Mouse (Mus musculus) G1E-ER4 (cell line): ENCODE data around the gene Cdt1. TPM values are rescaled to one million over a fixed set of nuclear protein-coding genes. Genes with fewer than 3 reads are reported as not detected.

Experiments
- GATA1 ChIP-seq: IDR thresholded peaks from one replicate; pipeline ENCODE4 v1.8.0; 2012; ENCODE audit warnings: low read length, inconsistent platforms
- polyA plus RNA-seq: library from polyadenylated mRNA; stranded (reverse); fragments of >175 nt; gene quantifications from 2 replicates; pipeline ENCODE4 v1.2.3, GENCODE M21; 2012

Gene Cdt1
- polyA plus RNA-seq, 1 experiment = 305 TPM

GRCm38 (mm10) chr8:122577116-122577515, 9.3 kb downstream of the Cdt1 start:
- TF ChIP-seq GATA1 = no peak

- TF ChIP-seq GATA1 = no peak
Measured at GRCm38 (mm10) chr8:122579196-122579595, 11.4 kb downstream of the Cdt1 start.

GRCm38 (mm10) chr8:122580926-122581325, 13.1 kb downstream of the Cdt1 start:
- no peak for TF ChIP-seq GATA1

- no peak for TF ChIP-seq GATA1
Measured at GRCm38 (mm10) chr8:122584981-122585380, 17.2 kb downstream of the Cdt1 start.

- TF ChIP-seq GATA1 = no peak
Measured at GRCm38 (mm10) chr8:122585411-122585891, 17.6 kb downstream of the Cdt1 start.

- no peak for TF ChIP-seq GATA1
Measured at GRCm38 (mm10) chr8:122586171-122586570, 18.4 kb downstream of the Cdt1 start.

GRCm38 (mm10) chr8:122586749-122587148, 18.9 kb downstream of the Cdt1 start:
- TF ChIP-seq GATA1 = no peak

GRCm38 (mm10) chr8:122593240-122593639, 25.4 kb downstream of the Cdt1 start:
- no peak for TF ChIP-seq GATA1

- no peak for TF ChIP-seq GATA1
Measured at GRCm38 (mm10) chr8:122593783-122594507, 26.1 kb downstream of the Cdt1 start.

GRCm38 (mm10) chr8:122596031-122596430, 28.2 kb downstream of the Cdt1 start:
- TF ChIP-seq GATA1 = no peak

GRCm38 (mm10) chr8:122600666-122601065, 32.9 kb downstream of the Cdt1 start:
- no peak for TF ChIP-seq GATA1

- TF ChIP-seq GATA1 = no peak
Measured at GRCm38 (mm10) chr8:122604640-122605039, 36.8 kb downstream of the Cdt1 start.

GRCm38 (mm10) chr8:122605367-122605766, 37.6 kb downstream of the Cdt1 start:
- TF ChIP-seq GATA1 = no peak

- no peak for TF ChIP-seq GATA1
Measured at GRCm38 (mm10) chr8:122606810-122607209, 39.0 kb downstream of the Cdt1 start.

- TF ChIP-seq GATA1 = no peak
Measured at GRCm38 (mm10) chr8:122610209-122610608, 42.4 kb downstream of the Cdt1 start.

- TF ChIP-seq GATA1 = no peak
Measured at GRCm38 (mm10) chr8:122610612-122611277, 42.9 kb downstream of the Cdt1 start.
